Mouse (Mus musculus): ENCODE data around the gene Tlk1. TPM values are rescaled to one million over a fixed set of nuclear protein-coding genes. Genes with fewer than 3 reads are reported as not detected.

Gene Tlk1
- polyA plus RNA-seq, 1 experiment from 2014 or later: 36.8 TPM

DNA sequence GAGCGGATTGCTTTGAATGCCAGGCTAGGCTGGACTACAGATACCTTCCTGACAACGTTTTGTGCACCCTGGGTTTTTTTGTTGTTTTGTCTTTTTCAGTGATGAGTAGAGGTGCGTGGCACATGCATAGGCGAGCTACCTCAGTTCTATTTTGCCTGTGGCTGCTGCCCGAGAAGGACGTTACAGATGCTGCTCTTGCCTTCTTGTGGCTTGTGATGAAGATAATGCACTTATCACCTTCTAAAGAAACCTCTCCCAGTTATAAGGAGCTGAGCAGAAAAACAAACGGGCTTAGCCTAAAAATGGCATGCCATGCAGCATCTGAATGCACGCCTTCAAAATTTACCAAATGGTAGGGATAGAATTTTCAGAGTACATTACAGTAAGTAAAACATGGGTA lies 2.3 kb upstream of the Tlk1 start:
- H3K9me3 ChIP-seq (ENCODE audit: control insufficient read depth, low read length): no peaks in the 10 kb centered on the region
- 82% methylated on average over 8 of the region's 8 CpGs for WGBS

DNA sequence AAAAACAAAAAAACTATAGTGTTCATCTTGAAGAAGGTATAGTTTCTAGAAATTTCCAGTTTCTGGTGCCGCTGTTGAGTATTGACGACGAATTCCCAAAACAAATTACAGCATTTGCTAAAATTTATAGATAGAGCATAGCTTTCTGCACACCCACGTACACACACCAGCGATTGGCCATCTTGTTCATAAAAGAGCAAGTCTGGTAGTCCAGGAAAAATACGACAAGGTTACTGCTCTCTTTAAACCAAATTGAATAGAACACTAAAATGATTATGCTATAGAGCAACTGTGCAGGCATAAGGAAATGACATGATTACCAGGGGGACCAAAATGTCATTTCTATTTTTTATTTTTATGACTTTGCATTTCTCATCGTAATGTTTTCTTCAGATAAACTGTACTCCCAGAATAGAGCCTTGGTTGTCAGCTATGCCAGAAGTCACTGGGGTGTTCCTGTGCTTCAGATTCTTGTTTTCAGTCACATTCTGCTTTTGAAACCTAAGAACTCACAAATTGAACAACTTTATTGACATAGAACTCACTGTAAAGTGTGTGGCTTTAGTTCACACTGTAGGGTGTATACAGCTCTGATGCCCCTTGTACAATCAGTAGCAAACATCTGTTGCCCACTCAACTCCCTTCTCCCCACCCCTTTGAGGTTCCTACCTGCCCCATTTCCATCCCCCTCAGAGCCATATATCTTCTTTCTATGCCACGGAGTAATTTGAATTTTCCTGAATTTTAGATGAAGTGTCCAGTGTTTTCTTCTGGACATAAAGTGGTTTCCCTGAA lies 1.1 kb upstream of the Tlk1 start:
- no peaks in the 10 kb centered on the region for H3K9me3 ChIP-seq (ENCODE audit: control insufficient read depth, low read length)
- H3K9ac ChIP-seq (ENCODE audit: low read depth, low read length): no peak overlapping the region
- DNase-seq (ENCODE audit: low spot score) (no peak), ATAC-seq (ENCODE audit: low FRiP score) (no peak)
- H3K27ac ChIP-seq (ENCODE audit: low read depth, low read length): no peak overlapping the region
- 78% methylated on average over 8 of the region's 8 CpGs for whole genome bisulfite sequencing
- H3K4me3 ChIP-seq (ENCODE audit: low read depth, low read length): no peak overlapping the region
- H3K4me2 ChIP-seq (replicated peaks; ENCODE audit: low read depth, low read length): no peak overlapping the region
- H3K36me3 ChIP-seq (ENCODE audit: control insufficient read depth, insufficient read depth, low read length): no peaks in the 10 kb centered on the region
- H3K27me3 ChIP-seq (ENCODE audit: control insufficient read depth, insufficient read depth, low read length): no peaks in the 10 kb centered on the region
- no peaks in the 10 kb centered on the region for H3K4me1 ChIP-seq (replicated peaks; ENCODE audit: control insufficient read depth, insufficient read depth, low read length)

More for the DNA sequence above, 2.3 kb upstream of the Tlk1 start:
- Histone ChIP-seq H3K36me3 (ENCODE audit: control insufficient read depth, insufficient read depth, low read length) (no peaks in the 10 kb centered on the region), H3K27me3 (ENCODE audit: control insufficient read depth, insufficient read depth, low read length) (no peaks in the 10 kb centered on the region), H3K4me1 (replicated peaks; ENCODE audit: control insufficient read depth, insufficient read depth, low read length) (no peaks in the 10 kb centered on the region), H3K27ac (ENCODE audit: low read depth, low read length) (no peak overlapping the region), H3K9ac (ENCODE audit: low read depth, low read length) (no peak overlapping the region), H3K4me3 (ENCODE audit: low read depth, low read length) (no peak overlapping the region), H3K4me2 (replicated peaks; ENCODE audit: low read depth, low read length) (no peak overlapping the region)
- ATAC-seq (ENCODE audit: low FRiP score): no peak
- DNase-seq (ENCODE audit: low spot score): no peak

- peak overlapping the region; percentile 96 for H3K9ac ChIP-seq (ENCODE audit: low read depth, low read length)
- H3K27me3 ChIP-seq (ENCODE audit: control insufficient read depth, insufficient read depth, low read length): no peaks in the 10 kb centered on the region
- no peaks in the 10 kb centered on the region for H3K9me3 ChIP-seq (ENCODE audit: control insufficient read depth, low read length)
- DNase-seq (ENCODE audit: low spot score) (peak; percentile 80), ATAC-seq (ENCODE audit: low FRiP score) (peak; percentile 83)
- H3K36me3 ChIP-seq (ENCODE audit: control insufficient read depth, insufficient read depth, low read length): no peaks in the 10 kb centered on the region
- H3K4me2 ChIP-seq (replicated peaks; ENCODE audit: low read depth, low read length): peak overlapping the region; percentile 44
- H3K4me1 ChIP-seq (replicated peaks; ENCODE audit: control insufficient read depth, insufficient read depth, low read length): no peaks in the 10 kb centered on the region
- H3K27ac ChIP-seq (ENCODE audit: low read depth, low read length): peak overlapping the region; percentile 100
- peak overlapping the region; percentile 93 for H3K4me3 ChIP-seq (ENCODE audit: low read depth, low read length)
- under 1% methylated on average over 44 of the region's 59 CpGs for WGBS
Observed at GRCm38 (mm10) chr2:70824838-70825370, 624 bp downstream of the Tlk1 start.

DNA sequence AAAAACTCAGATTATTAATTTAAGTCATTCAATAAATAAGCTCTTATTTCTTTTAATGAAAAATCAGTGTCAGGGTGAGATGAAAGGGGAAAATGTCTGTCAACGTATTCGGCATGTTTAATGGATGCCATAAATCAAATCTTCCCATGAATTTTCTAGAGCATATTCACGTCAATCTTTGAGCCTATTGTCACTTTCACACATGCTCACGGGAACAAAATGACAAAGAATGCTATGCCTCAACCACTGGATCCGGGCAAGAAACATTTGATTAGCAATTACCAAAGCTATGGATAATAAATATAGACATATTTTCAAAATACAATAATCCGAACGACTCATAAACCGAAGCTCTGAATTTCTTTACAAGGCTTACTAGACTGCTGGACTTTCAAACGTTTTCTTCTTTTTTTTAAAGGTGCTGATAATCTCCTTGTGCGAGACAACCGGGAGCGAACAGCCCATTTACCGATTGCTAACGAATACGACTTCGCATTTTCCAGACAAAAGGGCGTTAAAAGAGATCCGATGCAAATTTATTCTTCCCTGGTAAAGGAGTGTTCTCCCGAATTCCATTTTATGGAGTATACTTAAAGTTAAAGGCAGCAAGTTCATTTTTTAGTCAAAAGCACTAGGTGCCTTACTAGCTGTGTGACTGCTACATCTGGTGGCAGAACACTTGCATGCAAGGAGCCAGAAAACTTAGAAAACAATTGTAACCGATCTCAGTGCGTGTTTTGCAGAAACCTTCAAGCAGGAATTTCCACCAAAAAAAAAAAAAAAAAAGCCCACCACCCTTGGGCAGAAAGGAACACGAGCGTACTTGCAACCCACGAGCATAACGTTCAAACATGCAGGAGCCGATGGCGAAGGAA lies 1.4 kb downstream of the Tlk1 start:
- no peaks in the 10 kb centered on the region for H3K27me3 ChIP-seq (ENCODE audit: control insufficient read depth, insufficient read depth, low read length)
- H3K9me3 ChIP-seq (ENCODE audit: control insufficient read depth, low read length): no peaks in the 10 kb centered on the region
- WGBS: 1% methylated on average over 27 of the region's 27 CpGs
- no peaks in the 10 kb centered on the region for H3K36me3 ChIP-seq (ENCODE audit: control insufficient read depth, insufficient read depth, low read length)
- DNase-seq (ENCODE audit: low spot score): peak; percentile 56
- peak; percentile 7; the same call in 1 of the 2 replicates for ATAC-seq (ENCODE audit: low FRiP score)
- peak overlapping the region; percentile 44 for H3K4me2 ChIP-seq (replicated peaks; ENCODE audit: low read depth, low read length)
- peak overlapping the region; percentile 96 for H3K9ac ChIP-seq (ENCODE audit: low read depth, low read length)
- no peaks in the 10 kb centered on the region for H3K4me1 ChIP-seq (replicated peaks; ENCODE audit: control insufficient read depth, insufficient read depth, low read length)
- H3K4me3 ChIP-seq (ENCODE audit: low read depth, low read length): peak overlapping the region; percentile 93
- H3K27ac ChIP-seq (ENCODE audit: low read depth, low read length): peak overlapping the region; percentile 100

GRCm38 (mm10) chr2:70823434-70823833 lies 2.1 kb downstream of the Tlk1 start:
- no peak for ATAC-seq (ENCODE audit: low FRiP score)
- no peak for DNase-seq (ENCODE audit: low spot score)
- no peaks in the 10 kb centered on the region for H3K27me3 ChIP-seq (ENCODE audit: control insufficient read depth, insufficient read depth, low read length)
- H3K27ac ChIP-seq (ENCODE audit: low read depth, low read length): no peak overlapping the region
- no peaks in the 10 kb centered on the region for H3K4me1 ChIP-seq (replicated peaks; ENCODE audit: control insufficient read depth, insufficient read depth, low read length)
- no peaks in the 10 kb centered on the region for H3K9me3 ChIP-seq (ENCODE audit: control insufficient read depth, low read length)
- H3K9ac ChIP-seq (ENCODE audit: low read depth, low read length): no peak overlapping the region
- peak overlapping the region; percentile 43 for H3K4me2 ChIP-seq (replicated peaks; ENCODE audit: low read depth, low read length)
- WGBS: 57% methylated on average over 5 of the region's 5 CpGs
- peak overlapping the region; percentile 93 for H3K4me3 ChIP-seq (ENCODE audit: low read depth, low read length)
- no peaks in the 10 kb centered on the region for H3K36me3 ChIP-seq (ENCODE audit: control insufficient read depth, insufficient read depth, low read length)

DNA sequence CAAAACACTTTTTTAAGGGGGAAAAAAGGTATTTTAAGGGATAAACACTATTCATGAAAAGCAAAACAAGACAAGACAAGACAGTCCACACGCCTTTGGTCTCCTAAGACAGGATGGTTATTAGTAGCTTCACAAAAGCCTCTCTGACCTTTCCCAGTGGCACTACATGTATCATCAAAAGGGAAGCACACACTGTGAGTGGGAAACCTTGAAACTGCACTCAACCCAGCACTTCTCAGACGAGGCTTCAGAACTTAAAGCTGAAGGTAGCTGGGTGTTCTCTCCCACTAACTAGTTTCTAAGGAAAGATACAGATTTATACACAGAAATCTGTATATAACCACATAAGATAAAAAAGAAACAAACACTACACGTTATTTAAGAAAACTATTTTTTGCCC lies 8.6 kb downstream of the Tlk1 start:
- ATAC-seq (ENCODE audit: low FRiP score) (no peak), DNase-seq (ENCODE audit: low spot score) (no peak)
- H3K36me3 ChIP-seq (ENCODE audit: control insufficient read depth, insufficient read depth, low read length): no peaks in the 10 kb centered on the region
- H3K9ac ChIP-seq (ENCODE audit: low read depth, low read length): no peak overlapping the region
- H3K4me2 ChIP-seq (replicated peaks; ENCODE audit: low read depth, low read length): no peak overlapping the region
- no peaks in the 10 kb centered on the region for H3K4me1 ChIP-seq (replicated peaks; ENCODE audit: control insufficient read depth, insufficient read depth, low read length)
- 66% methylated on average over 3 of the region's 3 CpGs for WGBS
- no peak overlapping the region for H3K27ac ChIP-seq (ENCODE audit: low read depth, low read length)
- no peaks in the 10 kb centered on the region for H3K27me3 ChIP-seq (ENCODE audit: control insufficient read depth, insufficient read depth, low read length)
- H3K9me3 ChIP-seq (ENCODE audit: control insufficient read depth, low read length): no peaks in the 10 kb centered on the region
- H3K4me3 ChIP-seq (ENCODE audit: low read depth, low read length): no peak overlapping the region

- Histone ChIP-seq H3K9me3 (ENCODE audit: control insufficient read depth, low read length) (no peaks in the 10 kb centered on the region), H3K4me1 (replicated peaks; ENCODE audit: control insufficient read depth, insufficient read depth, low read length) (no peaks in the 10 kb centered on the region), H3K4me2 (replicated peaks; ENCODE audit: low read depth, low read length) (no peak overlapping the region), H3K27ac (ENCODE audit: low read depth, low read length) (no peak overlapping the region), H3K9ac (ENCODE audit: low read depth, low read length) (no peak overlapping the region), H3K4me3 (ENCODE audit: low read depth, low read length) (no peak overlapping the region), H3K36me3 (ENCODE audit: control insufficient read depth, insufficient read depth, low read length) (no peaks in the 10 kb centered on the region), H3K27me3 (ENCODE audit: control insufficient read depth, insufficient read depth, low read length) (no peaks in the 10 kb centered on the region)
- ATAC-seq (ENCODE audit: low FRiP score): no peak
- 88% methylated on average over 2 of the region's 2 CpGs for WGBS
- DNase-seq (ENCODE audit: low spot score): no peak
Observed at GRCm38 (mm10) chr2:70816016-70816415, 9.5 kb downstream of the Tlk1 start.

DNA sequence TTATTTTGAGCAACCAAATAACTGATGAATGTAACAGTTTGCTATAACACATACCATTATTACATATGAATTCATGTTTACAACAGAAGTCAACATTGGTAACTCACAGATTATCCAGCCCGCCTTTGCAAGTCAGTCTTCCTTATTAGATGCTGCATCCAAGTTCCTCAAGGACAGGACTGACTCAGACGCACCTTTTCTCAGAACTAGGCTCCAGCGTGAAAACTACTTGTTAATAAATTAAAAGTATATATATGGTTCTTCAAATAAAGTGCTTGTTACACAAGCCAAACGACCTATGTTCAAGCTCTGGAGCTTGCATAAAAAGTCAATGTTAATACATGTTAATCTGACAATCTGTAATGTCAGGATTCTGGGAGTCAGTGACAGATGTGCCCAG lies 11.9 kb downstream of the Tlk1 start:
- no peak for ATAC-seq (ENCODE audit: low FRiP score)
- Histone ChIP-seq H3K4me3 (ENCODE audit: low read depth, low read length) (no peak overlapping the region), H3K27me3 (ENCODE audit: control insufficient read depth, insufficient read depth, low read length) (no peaks in the 10 kb centered on the region), H3K4me1 (replicated peaks; ENCODE audit: control insufficient read depth, insufficient read depth, low read length) (no peaks in the 10 kb centered on the region), H3K4me2 (replicated peaks; ENCODE audit: low read depth, low read length) (no peak overlapping the region), H3K9ac (ENCODE audit: low read depth, low read length) (no peak overlapping the region), H3K9me3 (ENCODE audit: control insufficient read depth, low read length) (no peaks in the 10 kb centered on the region), H3K27ac (ENCODE audit: low read depth, low read length) (no peak overlapping the region), H3K36me3 (ENCODE audit: control insufficient read depth, insufficient read depth, low read length) (no peaks in the 10 kb centered on the region)
- no peak for DNase-seq (ENCODE audit: low spot score)
- 85% methylated on average over 4 of the region's 4 CpGs for WGBS

Measured in hindbrain, embryonic 11.5 days (tissue).